10 mouse cellular contexts compared by ENCODE assay signal in the genomic region with DNA sequence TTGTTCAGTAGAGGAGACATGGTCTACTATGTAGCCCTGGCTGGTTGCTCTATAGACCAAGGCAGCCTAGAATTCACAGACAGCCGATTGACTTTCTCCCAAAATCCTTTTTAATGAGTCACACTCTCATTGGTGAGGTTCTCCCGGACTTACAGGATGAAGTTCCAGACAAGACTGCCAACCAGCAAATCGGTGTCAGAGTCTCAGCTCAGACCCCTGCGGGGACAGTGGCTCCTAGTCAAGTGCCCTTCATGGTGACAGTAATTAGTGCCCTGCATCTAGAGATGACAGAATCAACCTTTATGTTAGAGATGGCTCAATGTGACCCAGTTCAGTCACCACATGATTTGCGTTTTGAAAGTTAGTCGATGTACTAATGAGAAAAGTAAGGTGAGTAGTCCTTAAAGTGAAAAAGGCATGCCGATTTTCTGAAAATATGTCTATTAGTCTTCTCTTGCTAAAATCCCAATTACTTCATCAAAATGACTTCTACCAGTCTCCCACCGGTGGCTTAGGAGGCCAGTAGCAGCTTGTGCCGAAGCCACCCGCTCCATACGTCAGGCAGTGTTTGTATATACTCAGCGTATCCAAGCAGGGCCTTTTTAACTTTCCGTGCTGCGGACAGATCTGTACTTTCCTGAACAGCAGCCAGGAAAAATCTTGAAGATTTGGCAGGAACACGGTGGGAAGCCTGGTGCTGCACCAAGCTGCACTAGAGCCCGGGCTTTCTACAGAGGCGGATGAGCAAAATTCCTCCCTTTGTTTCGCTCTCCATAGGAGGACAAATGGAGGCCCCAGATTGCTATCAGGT.
A peak's percentile ranks its signal among the peaks of the same experiment; 100 is the strongest.
DNase-seq lines count a peak whose midpoint lies in the region; ATAC-seq lines count a peak whose summit lies in the region.
"Had no signal": no experiment of that assay in that cellular context is flagged by ENCODE, and none has a peak within 500 bp of the region (broad histone marks: within the 10 kb centered on the region; RNA-seq: fewer than 3 reads in every experiment).

No protein-coding gene starts in this region.

- peak; percentile 19 to 29 for DNase-seq in cerebellum, postnatal 25 days
- no peak for DNase-seq in cerebellum, adult 11 months
- DNase-seq in forebrain, embryonic 11.5 days (ENCODE audit: low spot score): no peak
- peak; percentile 67 for DNase-seq in kidney, postnatal 14 days
- DNase-seq in midbrain, embryonic 11.5 days (ENCODE audit: low spot score, missing footprints): peak; percentile 90
- peak; percentile 40 for DNase-seq in right cerebral cortex, postnatal 4 days
- no peak for DNase-seq in natural killer cell, adult 2 months (ENCODE audit: low spot score in 2 of 2)

- peaks cover 6% of the 10 kb centered on the region; the same call in 1 of the 2 replicates for H3K4me1 ChIP-seq in forebrain, embryonic 11.5 days (replicated peaks; ENCODE audit: control insufficient read depth, insufficient read depth, low read length)
- peaks cover 29% of the 10 kb centered on the region for H3K4me1 ChIP-seq in heart, embryonic 15.5 days (replicated peaks)
- H3K4me1 ChIP-seq in midbrain, embryonic 11.5 days (ENCODE audit: control insufficient read depth, insufficient read depth, low read length): peaks cover 18% of the 10 kb centered on the region

- ATAC-seq in forebrain, embryonic 11.5 days (replicated peaks; ENCODE audit: low FRiP score): peak; percentile 42
- ATAC-seq in heart, embryonic 15.5 days (replicated peaks; ENCODE audit: insufficient number of reproducible peaks, insufficient read depth, low FRiP score, low read depth): peak; percentile 82
- ATAC-seq in midbrain, embryonic 11.5 days (ENCODE audit: low FRiP score): peak; percentile 45

- WGBS in forebrain, embryonic 11.5 days: 47% methylated on average over 18 of the region's 18 CpGs
- 30% methylated on average over 18 of the region's 18 CpGs for WGBS in heart, embryonic 15.5 days
- WGBS in midbrain, embryonic 11.5 days: 49% methylated on average over 18 of the region's 18 CpGs

- H3K9ac ChIP-seq in forebrain, embryonic 11.5 days (ENCODE audit: low read length): no peak overlapping the region
- no peak overlapping the region for H3K9ac ChIP-seq in heart, embryonic 15.5 days
- no peak overlapping the region; the same call in 1 of the 2 replicates for H3K9ac ChIP-seq in midbrain, embryonic 11.5 days (ENCODE audit: low read length)

- no peak overlapping the region for H3K4me3 ChIP-seq in forebrain, embryonic 11.5 days (ENCODE audit: low read depth, low read length)
- H3K4me3 ChIP-seq in heart, embryonic 15.5 days: peak overlapping the region; percentile 10; the same call in 1 of the 2 replicates
- no peak overlapping the region for H3K4me3 ChIP-seq in midbrain, embryonic 11.5 days (ENCODE audit: low read depth, low read length)
- H3K4me3 ChIP-seq: erythroblast, embryonic 14.5 days had no signal

- no peaks in the 10 kb centered on the region for H3K9me3 ChIP-seq in forebrain, embryonic 11.5 days (ENCODE audit: control insufficient read depth, low read length)
- no peaks in the 10 kb centered on the region for H3K9me3 ChIP-seq in heart, embryonic 15.5 days (replicated peaks)
- H3K9me3 ChIP-seq in midbrain, embryonic 11.5 days (ENCODE audit: control insufficient read depth, low read length): no peaks in the 10 kb centered on the region

- H3K27ac ChIP-seq in forebrain, embryonic 11.5 days (ENCODE audit: low read depth, low read length): no peak overlapping the region
- H3K27ac ChIP-seq in heart, embryonic 15.5 days: peak overlapping the region; percentile 86
- no peak overlapping the region for H3K27ac ChIP-seq in midbrain, embryonic 11.5 days (ENCODE audit: low read depth, low read length)

- H3K36me3 ChIP-seq in forebrain, embryonic 11.5 days (ENCODE audit: control insufficient read depth, insufficient read depth, low read length): no peaks in the 10 kb centered on the region
- no peaks in the 10 kb centered on the region for H3K36me3 ChIP-seq in heart, embryonic 15.5 days
- no peaks in the 10 kb centered on the region for H3K36me3 ChIP-seq in midbrain, embryonic 11.5 days (ENCODE audit: control insufficient read depth, insufficient read depth, low read length)

- no peak overlapping the region; the same call in 1 of the 2 replicates for H3K4me2 ChIP-seq in forebrain, embryonic 11.5 days (ENCODE audit: low read depth, low read length, severe bottlenecking)
- H3K4me2 ChIP-seq in heart, embryonic 15.5 days: peak overlapping the region; percentile 39
- H3K4me2 ChIP-seq in midbrain, embryonic 11.5 days: peak overlapping the region; percentile 5; the same call in 1 of the 2 replicates

- no peaks in the 10 kb centered on the region for H3K27me3 ChIP-seq in forebrain, embryonic 11.5 days (ENCODE audit: control insufficient read depth, insufficient read depth, low read length)
- no peaks in the 10 kb centered on the region for H3K27me3 ChIP-seq in heart, embryonic 15.5 days
- no peaks in the 10 kb centered on the region for H3K27me3 ChIP-seq in midbrain, embryonic 11.5 days (ENCODE audit: control insufficient read depth, insufficient read depth, low read length)
- H3K27me3 ChIP-seq: CH12.LX had no signal

Comparison
In these comparisons a context has a peak if more than half of its experiments do, and no peak if none do; other contexts are left out.
1. DNase-seq: peak in cerebellum, postnatal 25 days (2 of 2), kidney, postnatal 14 days (single experiment), midbrain, embryonic 11.5 days (single experiment) and right cerebral cortex, postnatal 4 days (single experiment); none in cerebellum, adult 11 months (single experiment), forebrain, embryonic 11.5 days (single experiment) and natural killer cell, adult 2 months (0 of 2).
2. Peak in every context shown above with its lines, with median percentiles within 50 percentile points of each other: ATAC-seq.